ENCODE assay signal across 14 mouse cellular contexts in genomic region chr2:26410931-26411411, GRCm38 (mm10). TPM values are rescaled to one million over a fixed set of nuclear protein-coding genes. Genes with fewer than 3 reads are reported as not detected.
DNase-seq lines count a peak whose midpoint lies in the region; ATAC-seq and TF ChIP-seq lines count a peak whose summit lies in the region.
"Had no signal": no experiment of that assay in that cellular context is flagged by ENCODE, and none has a peak within 500 bp of the region (broad histone marks: within the 10 kb centered on the region; RNA-seq: fewer than 3 reads in every experiment).

No protein-coding gene starts in this region.

- H3K4me1 ChIP-seq in hindbrain, postnatal 0 days (ENCODE audit: insufficient read depth, low read length) = peaks cover 32% of the 10 kb centered on the region
- peaks cover 27% of the 10 kb centered on the region for H3K4me1 ChIP-seq in hindbrain, embryonic 14.5 days (replicated peaks; ENCODE audit: control insufficient read depth, insufficient read depth, low read length)
- H3K4me1 ChIP-seq in forebrain, embryonic 16.5 days (replicated peaks; ENCODE audit: control insufficient read depth, insufficient read depth, low read length) = peaks cover 28% of the 10 kb centered on the region

- H3K9ac ChIP-seq in hindbrain, postnatal 0 days (replicated peaks; ENCODE audit: low read length) = no peak overlapping the region
- H3K9ac ChIP-seq in hindbrain, embryonic 14.5 days = no peak overlapping the region
- H3K9ac ChIP-seq in forebrain, embryonic 16.5 days (replicated peaks; ENCODE audit: low read depth, low read length) = no peak overlapping the region
- H3K9ac ChIP-seq: midbrain, embryonic 13.5 days had no signal

- no peaks in the 10 kb centered on the region for H3K9me3 ChIP-seq in hindbrain, postnatal 0 days (ENCODE audit: low read length)
- H3K9me3 ChIP-seq in hindbrain, embryonic 14.5 days (ENCODE audit: control insufficient read depth, low read length) = no peaks in the 10 kb centered on the region
- no peaks in the 10 kb centered on the region for H3K9me3 ChIP-seq in forebrain, embryonic 16.5 days (ENCODE audit: control insufficient read depth, low read length)
- H3K9me3 ChIP-seq: midbrain, embryonic 13.5 days had no signal

- no peak for ATAC-seq in hindbrain, postnatal 0 days
- no peak for ATAC-seq in hindbrain, embryonic 14.5 days (ENCODE audit: low FRiP score)
- no peak for ATAC-seq in forebrain, embryonic 16.5 days
- ATAC-seq: intestine, postnatal 0 days; midbrain, embryonic 13.5 days had no signal

- H3K27ac ChIP-seq in hindbrain, postnatal 0 days = peak overlapping the region; percentile 41; the same call in 1 of the 2 replicates
- no peak overlapping the region for H3K27ac ChIP-seq in hindbrain, embryonic 14.5 days
- no peak overlapping the region for H3K27ac ChIP-seq in forebrain, embryonic 16.5 days (ENCODE audit: low read length)
- H3K27ac ChIP-seq: midbrain, embryonic 13.5 days had no signal

- H3K4me3 ChIP-seq in hindbrain, postnatal 0 days (ENCODE audit: low read length) = no peak overlapping the region
- H3K4me3 ChIP-seq in hindbrain, embryonic 14.5 days (replicated peaks; ENCODE audit: low read length) = no peak overlapping the region
- no peak overlapping the region for H3K4me3 ChIP-seq in forebrain, embryonic 16.5 days (replicated peaks; ENCODE audit: low read length)
- H3K4me3 ChIP-seq: midbrain, embryonic 13.5 days had no signal

- H3K27me3 ChIP-seq in hindbrain, postnatal 0 days (ENCODE audit: insufficient read depth, low read length) = no peaks in the 10 kb centered on the region
- H3K27me3 ChIP-seq in hindbrain, embryonic 14.5 days (ENCODE audit: control insufficient read depth, insufficient read depth, low read length) = no peaks in the 10 kb centered on the region
- no peaks in the 10 kb centered on the region for H3K27me3 ChIP-seq in forebrain, embryonic 16.5 days (replicated peaks; ENCODE audit: control insufficient read depth, insufficient read depth, low read length)
- H3K27me3 ChIP-seq: midbrain, embryonic 13.5 days had no signal

- H3K36me3 ChIP-seq in hindbrain, postnatal 0 days (ENCODE audit: insufficient read depth, low read length) = peaks cover 45% of the 10 kb centered on the region
- peaks cover 77% of the 10 kb centered on the region for H3K36me3 ChIP-seq in hindbrain, embryonic 14.5 days (replicated peaks; ENCODE audit: control insufficient read depth, insufficient read depth)
- peaks cover 24% of the 10 kb centered on the region for H3K36me3 ChIP-seq in forebrain, embryonic 16.5 days (ENCODE audit: control insufficient read depth, insufficient read depth)

- WGBS in hindbrain, postnatal 0 days = 44% methylated on average over 4 of the region's 5 CpGs
- WGBS in hindbrain, embryonic 14.5 days = 65% methylated on average over 4 of the region's 5 CpGs
- 55% methylated on average over 4 of the region's 5 CpGs for WGBS in forebrain, embryonic 16.5 days

- no peak overlapping the region for H3K4me2 ChIP-seq in hindbrain, postnatal 0 days (ENCODE audit: low read depth, low read length)
- H3K4me2 ChIP-seq in hindbrain, embryonic 14.5 days (replicated peaks) = no peak overlapping the region
- no peak overlapping the region for H3K4me2 ChIP-seq in forebrain, embryonic 16.5 days (ENCODE audit: low read length)
- H3K4me2 ChIP-seq: midbrain, embryonic 13.5 days had no signal

- peak; percentile 55 for DNase-seq in cerebellum, adult 9-10 months
- DNase-seq in cerebellum, adult 11-12 months = no peak
- peak; percentile 29 for DNase-seq in hindbrain, postnatal 0 days (ENCODE audit: low spot score)
- DNase-seq in hindbrain, embryonic 14.5 days (ENCODE audit: low spot score) = no peak
- peak; percentile 26 for DNase-seq in lung, postnatal 10 days
- no peak for DNase-seq in lung, postnatal 36 days
- peak; percentile 60 for DNase-seq in fibroblast of lung, adult 2 months (ENCODE audit: low read depth)
- DNase-seq: B cell, adult 2 months; liver; spleen, adult 18-20 months; thymus, adult 2 months had no signal

- no peak for TF ChIP-seq CTCF in hindbrain, postnatal 0 days (IDR thresholded peaks at IDR 0.05; ENCODE audit: low read depth)

RNA-seq across cellular contexts. Expression of gene Inpp5e, which starts 2.0 kb away (rescaled TPM):
- 30.2 and 40.6 TPM in 2 replicates for total RNA-seq in hindbrain, postnatal 0 days (2014; rRNA removed)
- 16.3 and 17.3 TPM in 2 replicates for polyA plus RNA-seq in hindbrain, postnatal 0 days (2015; fragmentation: Nextera tagmentation; extraction: Ambion mirVana)
- 22.1 and 23.0 TPM in 2 replicates for polyA plus RNA-seq in hindbrain, embryonic 14.5 days (2014; fragmentation: Nextera tagmentation; extraction: Ambion mirVana)
- 19.8 and 23.9 TPM in 2 replicates for polyA plus RNA-seq in forebrain, embryonic 16.5 days (2015; fragmentation: Nextera tagmentation; extraction: Ambion mirVana)

RNA-seq across cellular contexts. Expression of gene Pmpca, which starts 21.8 kb away (rescaled TPM):
- total RNA-seq in hindbrain, postnatal 0 days (2014; rRNA removed) = 58.7 and 68.5 TPM in 2 replicates
- polyA plus RNA-seq in hindbrain, postnatal 0 days (2015; fragmentation: Nextera tagmentation; extraction: Ambion mirVana) = 94.9 and 95.8 TPM in 2 replicates
- polyA plus RNA-seq in hindbrain, embryonic 14.5 days (2014; fragmentation: Nextera tagmentation; extraction: Ambion mirVana) = 76.8 and 81.6 TPM in 2 replicates
- 95.3 and 100 TPM in 2 replicates for polyA plus RNA-seq in forebrain, embryonic 16.5 days (2015; fragmentation: Nextera tagmentation; extraction: Ambion mirVana)

RNA-seq across cellular contexts. Expression of gene Entr1, which starts 21.9 kb away (rescaled TPM):
- total RNA-seq in hindbrain, postnatal 0 days (2014; rRNA removed) = 115 and 135 TPM in 2 replicates
- 133 and 138 TPM in 2 replicates for polyA plus RNA-seq in hindbrain, postnatal 0 days (2015; fragmentation: Nextera tagmentation; extraction: Ambion mirVana)
- polyA plus RNA-seq in hindbrain, embryonic 14.5 days (2014; fragmentation: Nextera tagmentation; extraction: Ambion mirVana) = 134 and 141 TPM in 2 replicates
- polyA plus RNA-seq in forebrain, embryonic 16.5 days (2015; fragmentation: Nextera tagmentation; extraction: Ambion mirVana) = 194 and 208 TPM in 2 replicates

RNA-seq across cellular contexts. Expression of gene Snapc4, which starts 30.5 kb away (rescaled TPM):
- total RNA-seq in hindbrain, postnatal 0 days (2014; rRNA removed) = 44.7 and 56.4 TPM in 2 replicates
- 25.6 and 26.1 TPM in 2 replicates for polyA plus RNA-seq in hindbrain, postnatal 0 days (2015; fragmentation: Nextera tagmentation; extraction: Ambion mirVana)
- 25.4 and 29.3 TPM in 2 replicates for polyA plus RNA-seq in hindbrain, embryonic 14.5 days (2014; fragmentation: Nextera tagmentation; extraction: Ambion mirVana)
- 32.1 and 42.6 TPM in 2 replicates for polyA plus RNA-seq in forebrain, embryonic 16.5 days (2015; fragmentation: Nextera tagmentation; extraction: Ambion mirVana)

RNA-seq across cellular contexts. Expression of gene Sec16a, which starts 34.0 kb away (rescaled TPM):
- 60.9 and 89.2 TPM in 2 replicates for total RNA-seq in hindbrain, postnatal 0 days (2014; rRNA removed)
- polyA plus RNA-seq in hindbrain, postnatal 0 days (2015; fragmentation: Nextera tagmentation; extraction: Ambion mirVana) = 9.9 and 10.5 TPM in 2 replicates
- polyA plus RNA-seq in hindbrain, embryonic 14.5 days (2014; fragmentation: Nextera tagmentation; extraction: Ambion mirVana) = 29.1 and 30.0 TPM in 2 replicates
- polyA plus RNA-seq in forebrain, embryonic 16.5 days (2015; fragmentation: Nextera tagmentation; extraction: Ambion mirVana) = 21.5 and 23.1 TPM in 2 replicates

Comparison
In these comparisons a context has a peak if more than half of its experiments do, and no peak if none do; other contexts are left out.
1. DNase-seq: peak in cerebellum, adult 9-10 months (single experiment), hindbrain, postnatal 0 days (single experiment), lung, postnatal 10 days (single experiment) and fibroblast of lung, adult 2 months (single experiment); none in cerebellum, adult 11-12 months (single experiment), hindbrain, embryonic 14.5 days (single experiment) and lung, postnatal 36 days (single experiment).